Mouse (Mus musculus) frontal cortex, postnatal 25 days (tissue): Measurements from ENCODE around the gene Acvr1b.

Experiments
- DNase-seq, 2 experiments: peaks; one replicate each; pipeline ENCODE4 v3.0.0; 2022; ENCODE audit warnings: low spot score in 2 of 2

The Acvr1b gene

DNA sequence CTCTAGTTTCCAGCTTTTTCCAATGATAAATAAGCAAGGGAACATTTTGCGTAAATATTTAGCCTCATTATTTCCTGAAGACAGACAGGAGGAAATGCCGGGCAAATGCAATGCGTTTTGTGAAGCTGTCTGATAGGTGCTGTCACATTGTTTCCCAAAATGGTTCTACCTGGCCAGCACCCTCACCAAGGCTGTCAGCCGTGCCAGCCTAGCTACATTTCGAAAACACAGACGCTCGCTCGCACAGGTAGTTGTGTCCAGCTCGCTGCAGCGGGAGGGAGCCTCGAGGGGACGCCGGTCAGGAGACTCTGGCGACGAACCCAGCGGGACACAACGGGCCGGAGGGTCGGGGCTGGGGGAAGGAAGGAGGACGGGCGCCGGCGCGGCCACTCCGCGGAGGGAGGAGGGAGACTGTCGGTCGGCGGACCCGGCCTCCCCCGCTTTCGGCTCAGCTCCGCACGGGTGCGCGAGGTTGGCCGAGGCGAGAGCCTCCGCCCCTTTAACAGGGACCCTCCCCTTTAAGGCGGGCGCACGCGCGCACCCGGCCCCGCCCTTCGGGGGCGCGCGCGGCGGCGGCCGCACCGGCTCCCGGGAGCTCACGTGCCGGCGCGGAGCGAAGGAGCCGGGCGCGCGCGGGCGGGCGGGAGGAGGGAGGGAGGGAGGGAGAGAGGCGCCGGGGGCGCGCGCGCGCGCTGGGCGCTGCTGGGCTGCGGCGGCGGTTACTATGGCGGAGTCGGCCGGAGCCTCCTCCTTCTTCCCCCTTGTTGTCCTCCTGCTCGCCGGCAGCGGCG lies at the start of gene Acvr1b:
TSS of gene Acvr1b (plus strand) at position 647 of the 791 bp plus-strand sequence.
- DNase-seq = peak; percentile 59 to 72

DNA sequence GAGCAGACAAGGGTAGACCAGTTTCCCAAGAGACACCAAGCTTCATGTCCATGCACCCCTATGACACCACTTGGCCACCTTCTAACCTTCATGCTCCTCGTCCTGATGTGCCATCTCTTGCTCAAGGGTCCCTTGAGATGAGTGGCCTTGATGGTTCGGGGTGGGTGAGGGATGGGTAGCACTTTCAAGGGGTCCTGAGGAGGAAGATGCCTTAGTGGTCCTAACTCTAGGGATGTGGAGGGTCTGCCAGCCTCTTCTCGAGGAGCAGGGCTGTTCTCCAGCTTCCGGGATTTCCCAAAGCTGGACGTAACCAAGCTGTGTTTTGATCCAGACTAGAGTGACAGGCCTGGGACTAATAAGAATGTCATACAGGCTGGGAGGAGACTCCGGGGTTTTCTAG lies 48.3 kb upstream of the Acvr1b start:
- no peak for DNase-seq

DNA sequence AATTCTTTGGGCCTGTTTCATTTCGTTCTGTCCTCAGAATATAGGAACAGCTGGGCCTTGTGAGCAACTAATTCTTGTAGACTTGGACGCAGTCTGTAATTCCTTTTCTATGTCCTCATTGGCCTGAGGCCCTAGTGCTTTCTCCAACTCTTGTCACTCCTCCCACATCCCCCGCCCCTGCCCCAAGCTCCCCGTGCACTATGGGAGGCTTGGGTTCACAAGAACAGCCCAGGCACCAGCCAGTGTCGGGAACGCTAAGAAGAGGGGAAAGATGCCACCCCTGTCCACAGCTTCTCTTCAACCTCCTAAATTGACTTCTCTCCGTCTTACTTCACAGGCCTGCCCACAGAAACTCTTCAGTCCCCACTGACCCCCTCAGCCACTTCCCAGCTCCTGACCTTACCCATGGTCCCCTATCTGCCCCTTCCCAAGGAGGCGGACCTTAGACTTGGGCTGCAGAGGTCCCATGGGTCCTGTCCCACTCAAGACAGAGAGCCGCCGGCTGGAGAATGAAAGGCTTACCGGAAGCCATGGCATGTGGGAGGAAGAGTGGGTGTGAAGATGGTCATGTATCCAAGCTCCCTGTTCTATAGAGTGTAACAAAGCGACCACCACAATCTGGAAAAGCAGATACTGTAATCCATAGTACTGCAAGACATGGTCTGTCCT lies 46.9 kb upstream of the Acvr1b start:
- DNase-seq = no peak

DNA sequence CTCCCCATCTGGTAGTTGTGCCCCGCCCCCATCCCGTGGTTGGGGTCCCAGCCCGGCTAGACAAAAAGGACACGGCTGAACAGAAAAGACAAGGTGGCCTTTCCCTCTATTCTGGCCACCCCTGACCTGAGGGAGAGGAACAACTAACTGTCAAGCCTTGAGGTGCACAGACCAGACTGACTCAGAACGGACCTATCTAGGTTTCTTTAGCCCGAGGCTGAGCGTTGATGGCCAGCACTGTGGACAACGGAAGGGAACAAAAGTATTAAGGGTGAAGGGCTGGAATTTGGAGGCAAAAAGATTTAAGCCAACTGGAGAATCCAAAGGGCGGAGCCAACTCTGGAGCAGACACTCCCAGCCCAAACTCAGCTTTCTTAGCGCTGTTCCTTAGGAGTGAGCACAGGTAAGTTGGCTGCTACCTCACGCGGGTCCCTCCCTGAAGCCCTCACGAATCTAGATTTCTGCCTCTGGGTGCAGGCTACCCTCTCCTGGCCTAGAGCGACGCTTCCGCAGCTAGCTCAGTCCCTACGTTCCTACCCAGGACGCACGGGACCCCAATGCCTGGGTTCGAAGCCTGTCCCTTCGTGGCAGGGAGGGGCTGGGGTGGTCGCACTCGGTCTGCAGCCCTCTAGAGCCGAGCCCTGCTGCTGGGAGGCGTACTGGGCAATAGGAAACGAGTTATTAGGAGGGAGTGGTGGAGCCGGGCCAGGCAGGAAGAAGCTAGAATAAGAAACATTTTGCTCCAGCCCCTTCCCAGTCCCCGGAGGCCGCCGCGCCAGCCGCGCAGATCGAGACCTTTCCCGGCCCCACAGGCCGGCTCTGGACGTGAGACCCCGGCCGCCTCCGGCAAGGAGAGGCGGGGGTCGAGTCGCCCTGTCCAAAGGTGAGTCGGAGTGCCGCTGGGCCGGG lies 45.4 kb upstream of the Acvr1b start, which contains the start of gene Acvrl1:
TSS of gene Acvrl1 (plus strand) at position 342 of the 909 bp plus-strand sequence.
- DNase-seq = no peak

DNA sequence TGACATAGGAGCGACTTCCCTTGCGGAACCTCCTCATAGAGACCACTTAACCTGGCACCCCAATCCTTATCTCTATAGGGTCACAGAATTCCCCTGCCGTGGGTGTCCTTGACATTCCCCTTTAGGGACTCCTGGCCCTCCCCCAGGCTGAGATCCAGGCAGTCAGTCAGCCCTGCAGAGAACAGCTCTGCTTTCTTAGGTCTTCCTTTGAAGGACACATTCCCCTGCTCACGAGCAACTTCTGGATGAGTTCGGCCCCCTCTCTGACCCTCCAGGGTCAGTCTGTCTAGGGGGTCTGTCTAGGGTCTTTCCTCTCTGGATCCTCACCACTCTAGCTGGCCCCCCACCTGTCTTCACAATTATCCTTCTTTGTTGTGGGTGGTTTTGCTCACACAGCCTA lies 44.5 kb upstream of the Acvr1b start:
- no peak for DNase-seq

DNA sequence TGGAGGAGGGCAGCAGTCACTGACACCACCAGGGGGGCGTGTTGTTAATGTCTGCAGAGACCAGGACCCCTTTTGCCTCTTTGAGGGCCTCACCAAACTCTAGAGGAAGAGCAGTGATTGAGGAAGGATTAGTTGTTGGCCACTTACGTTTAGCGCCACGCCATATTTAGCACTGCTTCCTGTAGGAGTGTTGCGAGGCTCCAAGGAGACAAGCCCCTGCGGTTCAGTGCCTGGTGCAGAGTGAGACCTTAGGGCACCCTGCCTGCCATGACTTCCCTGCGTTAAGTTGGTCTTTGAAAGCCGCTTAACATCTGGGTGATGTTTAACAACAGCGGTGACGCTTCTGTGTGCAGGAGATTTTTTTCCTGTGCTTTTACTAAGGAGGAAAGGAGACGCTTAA lies 42.4 kb upstream of the Acvr1b start:
- DNase-seq = no peak

DNA sequence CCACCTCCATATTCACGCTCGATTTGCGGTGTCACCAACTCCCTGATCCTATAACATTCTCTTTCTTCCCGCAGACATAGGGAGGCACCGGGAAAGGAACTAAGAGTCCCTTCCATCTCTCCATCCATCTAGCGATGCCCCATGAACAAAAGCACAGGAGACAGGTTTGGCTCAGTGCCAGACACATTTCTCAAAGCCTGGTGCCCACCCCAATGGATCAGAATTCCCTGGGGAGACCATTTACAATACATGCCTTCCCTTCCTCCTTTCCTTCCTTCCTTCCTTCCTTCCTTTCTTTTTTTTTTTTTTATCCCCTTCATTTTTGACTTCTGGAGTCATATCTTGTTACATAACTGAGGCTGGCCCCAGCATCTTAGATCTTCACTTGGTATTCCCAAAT lies 41.8 kb upstream of the Acvr1b start:
- DNase-seq = no peak

DNA sequence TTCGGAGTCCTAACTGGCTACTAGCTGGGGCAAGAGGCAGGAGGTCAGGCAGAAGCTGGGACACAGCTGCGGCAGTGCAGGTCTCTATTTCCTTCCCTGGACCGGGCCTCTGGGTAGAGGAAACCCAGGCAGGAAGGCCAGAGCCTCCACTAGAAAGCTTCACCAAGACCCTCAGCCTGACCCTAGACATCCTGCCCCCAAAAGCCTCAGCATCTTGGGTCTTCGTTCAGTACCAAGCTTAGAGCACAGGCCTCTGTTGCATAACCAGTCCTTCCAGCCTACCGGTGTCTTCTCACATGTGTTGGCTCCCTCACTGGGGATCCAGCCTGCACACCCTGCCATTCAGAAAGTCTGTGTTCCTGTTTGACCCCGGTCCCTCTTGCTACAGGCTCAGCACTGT lies 41.1 kb upstream of the Acvr1b start:
- DNase-seq = no peak

DNA sequence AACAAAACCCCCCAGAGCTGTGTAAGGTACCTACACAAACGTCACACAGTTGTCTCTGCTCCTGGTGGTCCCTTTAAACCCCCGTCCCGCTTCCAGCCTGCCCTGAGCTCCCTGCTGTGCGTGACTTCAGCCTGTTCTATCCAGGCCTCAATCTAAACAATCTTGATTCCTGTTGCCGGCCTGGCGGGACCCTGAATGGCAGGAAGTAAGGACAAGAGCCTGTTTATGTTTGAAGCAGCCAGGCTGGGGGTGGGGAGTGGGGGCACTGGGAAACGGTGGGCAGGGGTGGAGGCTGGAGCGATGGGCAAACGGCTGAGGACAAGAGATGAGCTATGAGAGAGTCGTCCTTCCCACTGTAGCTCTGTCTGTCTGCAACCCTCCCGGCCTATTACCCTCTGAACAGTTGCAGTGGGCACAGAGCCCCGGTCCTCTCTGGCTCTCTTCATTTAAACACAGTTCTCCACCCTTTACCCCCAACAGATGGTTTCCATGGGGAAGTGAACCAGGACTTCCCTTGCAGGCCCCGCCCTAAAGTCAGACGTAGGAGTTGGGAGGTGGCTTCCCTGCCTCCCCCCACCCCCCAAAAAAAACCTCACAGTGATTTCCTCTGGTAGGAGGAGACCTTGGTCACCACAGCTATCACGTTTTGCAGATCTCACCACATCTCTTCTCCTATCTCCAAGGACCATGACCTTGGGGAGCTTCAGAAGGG lies 39.7 kb upstream of the Acvr1b start:
- DNase-seq = no peak

DNA sequence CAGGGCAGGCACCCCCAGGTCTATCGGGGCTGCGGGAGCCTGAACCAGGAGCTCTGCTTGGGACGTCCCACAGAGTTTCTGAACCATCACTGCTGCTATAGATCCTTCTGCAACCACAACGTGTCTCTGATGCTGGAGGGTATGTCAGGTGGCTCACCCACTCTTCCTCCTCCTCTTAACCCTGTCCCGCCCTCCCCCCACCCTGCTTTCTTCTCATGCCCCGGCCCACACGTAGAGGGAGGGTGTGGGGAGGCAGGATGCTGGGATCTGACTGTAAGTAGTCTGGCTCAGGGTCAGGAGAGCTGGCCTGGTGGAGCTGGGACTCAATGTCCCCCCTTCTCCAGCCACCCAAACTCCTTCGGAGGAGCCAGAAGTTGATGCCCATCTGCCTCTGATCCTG lies 38.5 kb upstream of the Acvr1b start:
- no peak for DNase-seq

DNA sequence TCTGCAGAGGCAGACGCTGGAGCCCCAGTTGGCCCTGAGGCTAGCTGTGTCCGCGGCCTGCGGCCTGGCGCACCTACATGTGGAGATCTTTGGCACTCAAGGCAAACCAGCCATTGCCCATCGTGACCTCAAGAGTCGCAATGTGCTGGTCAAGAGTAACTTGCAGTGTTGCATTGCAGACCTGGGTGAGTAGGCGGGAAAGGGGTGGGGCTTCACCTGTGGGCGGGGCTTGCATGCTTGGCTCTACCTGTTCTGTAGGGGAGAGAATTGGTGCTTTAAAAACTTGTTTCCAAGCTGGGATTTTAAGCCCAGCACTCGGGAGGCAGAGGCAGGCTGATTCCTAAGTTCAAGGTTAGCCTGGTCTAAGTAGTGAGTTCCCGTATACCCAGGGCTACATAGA lies 36.4 kb upstream of the Acvr1b start:
- DNase-seq = no peak

DNA sequence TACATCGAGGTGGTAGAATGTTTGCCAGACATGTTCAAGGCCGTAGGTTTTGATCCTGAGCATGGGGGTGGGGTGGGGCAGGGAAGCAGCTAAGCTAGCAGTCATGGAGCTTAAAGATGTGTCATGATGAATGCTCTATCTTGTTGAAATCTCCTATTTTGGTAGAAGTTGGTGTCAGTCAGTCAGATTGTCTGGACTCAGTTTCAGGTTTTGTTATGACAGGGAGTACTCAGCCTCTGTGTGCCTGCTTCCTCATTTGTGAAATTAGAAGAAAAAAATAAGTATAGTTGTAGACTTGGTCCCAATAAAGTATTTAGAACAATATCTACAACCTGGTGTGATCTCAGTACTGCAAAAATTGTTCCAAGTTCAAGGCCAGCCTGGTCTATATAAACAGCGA lies 35.2 kb upstream of the Acvr1b start:
- no peak for DNase-seq

DNA sequence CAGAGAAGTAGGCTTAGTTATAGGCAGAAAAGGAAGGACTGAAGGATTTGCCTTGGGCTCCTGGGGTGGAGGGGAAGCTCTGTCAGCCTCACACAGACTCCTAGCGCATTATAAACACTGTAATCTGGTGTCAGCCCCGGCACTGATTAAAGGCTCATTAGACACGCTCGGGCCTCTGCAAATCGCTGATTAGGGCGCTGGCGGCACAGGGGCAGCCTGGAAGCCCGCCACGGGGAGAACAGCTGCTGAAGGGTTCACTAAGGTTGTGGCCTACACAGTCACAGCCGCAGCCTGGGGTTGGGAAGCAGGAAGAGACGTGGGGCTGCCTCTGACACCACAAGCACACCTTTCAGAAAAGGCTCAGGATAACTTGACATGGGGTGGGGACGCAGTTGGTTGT lies 34.0 kb upstream of the Acvr1b start:
- DNase-seq = no peak

DNA sequence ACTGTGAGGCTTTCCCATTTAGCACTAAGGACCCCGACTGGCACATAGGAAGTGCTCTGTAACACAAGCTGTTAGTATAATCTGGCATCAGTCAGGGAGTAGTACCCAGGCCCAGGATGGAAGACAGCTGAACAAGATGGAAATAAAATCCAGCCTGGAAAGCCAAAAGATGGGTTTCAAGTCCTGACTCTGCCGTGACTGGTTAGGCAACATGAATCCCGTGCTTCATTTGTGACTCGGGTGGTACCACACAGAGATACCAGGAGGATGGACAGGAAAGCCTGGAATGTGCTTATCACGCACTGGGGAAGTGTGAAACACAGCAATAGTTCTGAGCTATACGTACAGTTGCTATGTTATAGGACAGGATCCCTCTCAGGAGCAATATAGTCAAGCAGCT lies 33.3 kb upstream of the Acvr1b start:
- DNase-seq = no peak

DNA sequence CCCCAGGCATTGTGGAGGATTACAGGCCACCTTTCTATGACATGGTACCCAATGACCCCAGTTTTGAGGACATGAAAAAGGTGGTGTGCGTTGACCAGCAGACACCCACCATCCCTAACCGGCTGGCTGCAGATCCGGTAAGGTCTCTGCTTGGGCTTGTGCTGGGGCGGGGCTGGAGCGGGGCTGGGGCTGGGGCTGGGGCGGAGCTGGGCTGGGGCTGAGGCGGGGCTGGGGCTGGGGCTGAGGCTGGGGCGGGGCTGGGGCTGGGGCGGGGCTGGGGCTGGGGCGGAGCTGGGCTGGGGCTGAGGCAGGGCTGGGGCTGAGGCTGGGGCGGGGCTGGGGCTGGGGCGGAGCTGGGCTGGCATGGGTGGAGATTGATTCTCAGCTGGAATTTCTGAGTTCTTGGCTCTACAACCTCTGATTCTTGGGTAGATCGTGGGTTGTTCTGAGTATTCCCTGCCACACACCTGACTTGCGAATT lies 32.8 kb upstream of the Acvr1b start:
- no peak for DNase-seq

DNA sequence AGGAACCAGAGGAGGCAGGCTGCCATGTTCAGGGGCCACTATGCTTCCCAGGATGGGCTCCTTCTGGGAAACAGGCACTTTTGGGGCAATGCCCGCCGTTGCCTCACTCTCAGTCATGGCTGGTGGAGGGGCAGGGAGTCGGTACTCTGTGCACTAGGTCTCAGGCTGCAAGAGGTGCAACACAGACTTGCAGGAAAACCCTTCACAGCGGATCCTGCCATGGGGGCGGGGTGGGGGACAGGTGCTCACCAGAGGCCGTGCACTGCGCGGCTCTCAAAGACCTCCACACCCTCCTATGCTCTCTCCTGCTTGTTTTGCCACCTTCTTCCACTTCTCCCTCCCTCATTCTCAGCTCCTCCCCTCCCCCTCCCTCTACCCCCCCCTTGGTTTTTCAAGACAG lies 31.2 kb upstream of the Acvr1b start:
- DNase-seq = no peak

DNA sequence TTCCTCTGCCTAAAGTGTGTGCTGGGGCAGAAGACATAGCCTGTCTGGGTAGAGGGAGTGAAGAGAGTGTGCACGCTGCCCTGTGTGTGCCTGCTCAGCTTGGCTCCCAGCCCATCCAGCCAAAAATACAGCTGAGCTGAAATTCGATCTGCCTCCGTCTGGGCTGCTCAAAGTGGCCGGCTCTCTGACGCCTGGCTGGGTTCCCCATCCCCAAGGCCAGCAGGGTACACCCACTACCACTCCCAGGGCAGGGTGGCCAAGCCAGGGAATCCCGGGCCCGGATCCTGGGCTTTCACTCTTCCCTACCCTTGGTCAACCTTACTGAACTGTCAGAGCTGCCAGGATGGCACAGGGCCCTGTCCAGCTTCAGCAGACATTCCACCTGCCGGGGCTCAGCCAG lies 30.4 kb upstream of the Acvr1b start:
- DNase-seq = no peak

DNA sequence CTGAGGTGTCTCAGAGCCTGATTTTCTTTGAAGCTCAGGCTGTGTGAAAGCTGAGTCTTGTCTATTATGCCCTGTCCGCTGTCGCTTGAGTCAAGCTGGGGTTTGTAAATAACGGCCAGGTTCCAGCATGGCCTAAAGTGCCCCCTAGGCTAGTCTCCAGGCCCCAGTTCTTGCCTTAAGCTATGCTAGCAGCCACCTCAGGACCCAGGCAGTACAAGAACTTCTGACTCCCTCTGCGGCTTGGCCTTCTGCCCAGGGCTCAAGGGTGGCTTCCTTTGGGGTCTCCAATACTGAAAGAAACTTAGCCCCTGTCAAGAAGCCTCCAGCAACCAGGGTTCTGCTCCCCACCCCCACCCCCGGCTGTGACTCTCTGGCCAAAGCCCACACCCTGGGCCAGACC lies 29.7 kb upstream of the Acvr1b start:
- DNase-seq = no peak

DNA sequence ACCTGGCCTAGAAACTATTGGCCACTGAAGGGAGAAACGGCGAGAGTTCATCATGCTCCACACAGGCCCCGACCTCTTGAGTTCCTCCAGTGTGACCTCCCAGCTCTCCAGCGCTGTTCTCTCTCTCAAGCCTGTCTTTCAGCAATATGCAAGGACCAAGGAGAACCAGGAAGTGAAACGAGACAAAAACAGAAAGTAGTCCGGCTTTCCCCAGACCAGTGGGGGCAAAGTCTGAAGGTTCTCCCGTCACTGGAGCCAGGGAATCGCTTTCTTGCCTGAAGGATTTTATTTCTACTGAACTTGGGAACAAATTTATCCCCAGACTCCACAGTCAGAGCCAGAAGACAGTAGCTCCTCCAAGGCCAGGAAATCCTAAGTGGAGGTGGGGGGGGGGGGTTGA lies 29.1 kb upstream of the Acvr1b start:
- no peak for DNase-seq

DNA sequence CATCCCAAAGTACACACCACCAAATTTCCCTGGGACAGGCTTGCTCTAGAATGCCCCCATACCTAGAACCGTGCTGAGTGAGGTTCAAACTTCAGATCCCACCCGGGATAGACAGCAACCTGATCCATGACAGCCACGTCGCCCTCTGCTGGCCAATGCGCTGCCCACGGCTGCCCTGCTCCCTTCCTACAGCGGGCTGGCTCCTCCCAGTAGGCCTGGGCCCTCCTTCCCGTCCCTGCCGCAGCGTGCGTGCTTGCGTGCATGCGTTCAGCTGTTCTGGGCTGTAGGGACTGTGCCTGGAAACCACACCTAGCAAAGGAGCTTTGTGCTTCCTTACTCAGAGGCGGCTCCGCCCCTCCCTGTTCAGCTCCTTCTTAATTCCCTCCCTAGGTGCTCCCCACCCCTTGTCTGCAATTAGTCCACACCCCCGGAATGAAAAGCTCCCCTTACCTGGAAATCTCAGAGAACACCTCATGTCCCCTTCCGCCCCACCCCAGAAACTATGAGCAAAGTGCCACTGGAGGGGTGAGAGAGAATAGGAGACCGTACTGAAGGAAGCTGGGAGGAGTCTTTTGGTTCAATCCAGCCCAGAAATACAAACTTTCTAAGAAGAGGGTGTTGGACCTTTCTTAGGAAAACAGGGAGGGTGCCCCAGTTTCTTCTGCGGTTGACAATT lies 28.3 kb upstream of the Acvr1b start:
- peak; percentile 90 to 94 for DNase-seq
